Mouse (Mus musculus) thymus, postnatal 14 days (tissue): ENCODE data around the gene Vat1l.

Source experiments
- DNase-seq: peaks from one replicate; pipeline ENCODE4 v3.0.0; 2021

Gene Vat1l

GRCm38 (mm10) chr8:114205221-114205901 is at the start of gene Vat1l:
TSS of gene Vat1l (plus strand) at chr8:114205612.
- no peak for DNase-seq

GRCm38 (mm10) chr8:114158586-114158985 is 46.8 kb upstream of the Vat1l start:
- no peak for DNase-seq

DNA sequence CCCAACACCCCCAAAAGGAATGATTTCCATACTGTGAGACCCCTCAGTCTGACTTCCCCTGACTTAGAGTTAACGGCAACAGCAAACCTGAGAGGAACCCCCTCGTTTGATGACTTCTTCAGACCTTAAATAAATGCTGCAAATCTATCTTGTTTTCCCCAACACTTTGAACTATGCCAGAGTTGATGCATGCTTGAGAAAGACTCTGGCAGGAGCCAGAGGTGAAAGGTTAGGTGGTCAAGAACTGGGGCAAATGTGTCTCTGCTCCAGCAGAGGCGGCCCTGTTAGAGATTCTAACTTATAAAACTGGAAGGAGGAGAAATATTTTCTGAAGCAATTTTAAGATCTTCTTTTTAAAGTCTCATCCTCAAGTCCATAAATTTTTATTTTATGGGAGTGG is 45.7 kb upstream of the Vat1l start:
- DNase-seq, result no peak

DNA sequence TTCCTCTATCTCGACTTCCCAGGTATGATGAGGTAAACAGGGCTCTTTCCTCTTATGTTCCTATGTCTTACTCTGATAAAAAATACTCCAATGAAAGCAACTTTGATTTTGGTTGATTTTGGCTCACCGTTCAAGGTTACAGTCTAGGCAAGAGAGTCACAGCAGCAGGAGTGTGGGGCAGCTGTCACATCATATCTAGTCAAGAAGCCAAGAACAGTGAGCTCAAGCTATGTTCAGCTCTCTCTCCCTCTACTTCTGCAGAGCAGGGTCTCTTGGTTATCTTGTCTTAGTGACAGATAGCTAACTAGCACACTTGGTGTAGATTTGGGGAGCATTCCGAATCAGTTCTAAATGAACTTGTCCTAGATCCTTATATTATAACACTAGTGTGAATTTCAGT is 41.5 kb upstream of the Vat1l start:
- no peak for DNase-seq

DNA sequence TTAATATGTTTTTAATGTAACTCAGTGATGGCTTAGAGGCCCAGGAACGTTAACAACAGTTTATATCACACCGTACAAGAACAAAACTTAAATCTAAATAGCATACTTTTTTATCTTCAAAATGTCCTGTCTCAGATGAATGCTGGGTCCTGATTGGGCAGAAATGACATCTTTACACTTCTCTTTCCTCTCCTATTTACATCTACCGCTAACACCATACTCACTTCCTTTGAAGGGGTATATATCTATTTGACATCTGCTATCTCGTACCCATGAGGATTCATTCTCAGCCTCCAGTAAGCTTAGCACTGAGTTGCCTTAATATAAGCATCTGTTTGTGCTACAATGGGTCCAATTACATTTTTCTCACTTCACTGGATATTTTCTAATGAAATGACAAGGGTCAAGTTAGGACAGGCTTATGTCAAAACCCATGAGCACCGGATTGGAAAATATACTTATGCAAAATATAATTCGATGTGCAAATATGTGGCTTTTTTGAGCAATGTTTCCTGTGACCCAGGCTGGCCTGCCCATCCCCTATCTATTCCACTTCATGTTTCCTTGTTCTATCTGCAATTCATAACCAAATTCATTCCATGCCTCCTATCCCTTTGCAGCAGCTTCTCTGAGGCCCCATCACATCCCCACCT is 40.8 kb upstream of the Vat1l start:
- DNase-seq, result no peak

DNA sequence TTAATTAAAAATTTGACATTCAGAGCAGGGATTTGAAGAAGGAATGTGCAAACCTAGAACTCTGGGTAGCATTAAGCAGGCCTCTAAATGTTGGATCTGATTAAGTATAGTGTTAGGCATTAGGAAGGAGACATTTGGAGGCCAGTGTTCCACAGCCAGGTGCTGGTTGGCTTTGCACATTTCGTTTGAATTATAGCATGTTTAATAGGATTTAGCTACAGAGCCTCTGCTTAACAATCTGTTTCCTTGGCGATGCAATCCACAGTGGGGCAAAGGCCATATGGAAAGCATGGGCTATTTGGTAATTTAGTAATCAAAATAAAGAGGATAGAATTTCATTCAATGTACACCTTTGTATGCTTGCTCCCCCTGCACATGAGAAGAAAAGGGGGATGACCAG is 39.7 kb upstream of the Vat1l start:
- DNase-seq, result no peak

GRCm38 (mm10) chr8:114176721-114177120 is 28.7 kb upstream of the Vat1l start:
- peak; percentile 21 for DNase-seq

DNA sequence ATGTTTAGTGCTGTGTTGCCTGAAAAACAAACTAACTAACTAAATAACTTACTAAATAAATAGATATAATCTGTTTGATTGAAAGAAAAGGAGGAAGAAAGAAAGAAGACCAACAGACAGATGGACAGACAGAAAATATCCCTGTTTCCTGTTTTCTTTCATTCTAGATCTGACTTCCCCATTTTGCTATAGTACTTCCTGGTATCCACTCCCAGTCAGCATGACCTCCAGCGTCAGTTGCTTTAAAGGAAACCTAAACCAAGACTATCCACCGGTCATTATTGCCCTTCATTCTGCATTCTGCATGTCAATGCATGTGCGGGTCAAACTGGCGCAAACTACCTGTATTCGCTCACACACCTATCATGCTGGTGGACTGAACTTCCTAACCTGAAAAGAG is 12.1 kb upstream of the Vat1l start:
- no peak for DNase-seq

DNA sequence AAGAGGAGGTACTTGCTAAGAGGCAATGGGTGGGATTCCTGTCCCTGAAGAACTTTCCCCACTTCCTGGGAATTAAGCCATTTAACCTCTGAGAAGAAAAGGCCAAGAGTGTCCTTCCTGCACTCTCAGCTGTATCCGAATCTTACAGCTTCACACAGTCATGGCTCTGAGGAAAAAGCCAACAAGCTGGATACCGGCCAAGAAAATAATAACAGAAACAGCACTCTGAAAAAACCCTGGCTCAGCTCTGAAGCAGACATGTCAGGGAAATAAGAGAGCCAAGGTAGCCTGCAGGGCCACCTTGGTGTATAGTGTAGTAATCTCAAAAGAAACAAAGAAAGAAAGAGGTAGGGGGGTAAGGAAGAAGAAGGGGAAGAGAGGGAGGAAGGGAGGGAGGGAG is 6.4 kb upstream of the Vat1l start:
- no peak for DNase-seq

DNA sequence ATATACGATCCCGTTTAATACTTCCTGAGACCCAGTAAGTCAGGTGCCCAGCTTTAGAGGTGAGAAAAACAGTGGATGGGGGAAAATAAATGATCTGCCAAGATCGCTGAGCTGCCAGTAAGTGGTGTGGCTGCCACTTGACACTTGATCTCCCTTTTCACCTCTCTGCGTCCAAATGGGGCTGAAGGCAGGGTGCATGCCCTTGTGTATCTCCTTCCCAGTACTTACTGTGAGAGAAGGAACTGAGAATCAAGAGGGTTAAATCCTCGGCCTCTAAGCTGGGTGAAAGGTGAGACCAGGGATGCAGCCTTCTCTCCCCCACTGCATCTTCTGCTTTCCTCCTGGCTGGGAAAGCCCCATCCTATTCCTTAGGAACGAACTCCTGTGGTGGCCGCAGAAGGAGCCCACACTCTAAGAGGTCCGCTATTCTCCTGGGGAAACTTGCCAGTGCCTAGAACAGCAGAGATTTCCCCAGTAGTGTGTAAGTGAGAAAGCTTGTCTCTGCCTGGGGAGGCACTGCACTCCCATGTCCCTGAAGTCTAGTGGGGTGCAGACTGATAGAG is 1.1 kb downstream of the Vat1l start:
- no peak for DNase-seq

DNA sequence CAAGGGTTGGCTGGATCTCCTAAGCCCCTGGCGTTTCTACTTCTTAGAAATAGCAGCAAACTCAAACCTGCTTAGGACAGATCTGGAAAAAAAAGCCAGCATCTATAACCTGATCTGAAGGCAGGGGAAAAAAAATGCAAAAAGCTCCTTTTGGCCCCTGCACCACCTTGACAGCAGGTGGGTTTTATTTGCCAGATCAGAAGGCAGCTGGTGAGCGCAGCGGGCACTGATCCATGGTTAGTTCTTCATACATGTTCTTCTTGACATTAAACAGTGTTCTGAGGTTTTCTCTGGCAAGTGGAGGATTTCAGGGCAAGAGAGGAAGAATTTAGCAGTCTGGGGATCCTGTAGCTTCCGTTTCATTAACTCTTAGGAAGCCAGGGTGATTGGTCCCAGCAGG is 1.6 kb downstream of the Vat1l start:
- no peak for DNase-seq

DNA sequence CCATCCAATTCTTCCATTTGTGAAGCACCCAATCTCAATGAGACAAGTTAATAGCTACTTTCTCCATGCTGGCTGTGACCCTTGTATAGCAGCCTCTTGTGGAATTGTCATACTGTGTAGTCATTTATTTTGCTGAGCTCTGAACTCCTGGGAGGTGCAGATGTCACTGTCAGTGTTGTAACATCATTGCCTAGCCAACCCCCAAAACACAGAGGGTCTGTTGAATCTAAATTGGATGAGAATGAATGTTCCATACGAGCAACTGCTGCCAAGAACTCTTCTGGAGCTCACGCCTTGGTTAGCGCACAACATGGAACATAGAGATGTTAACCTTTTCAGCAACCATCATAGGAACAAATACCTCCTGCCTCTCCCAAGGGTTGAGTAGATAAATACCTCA is 15.4 kb downstream of the Vat1l start:
- no peak for DNase-seq

DNA sequence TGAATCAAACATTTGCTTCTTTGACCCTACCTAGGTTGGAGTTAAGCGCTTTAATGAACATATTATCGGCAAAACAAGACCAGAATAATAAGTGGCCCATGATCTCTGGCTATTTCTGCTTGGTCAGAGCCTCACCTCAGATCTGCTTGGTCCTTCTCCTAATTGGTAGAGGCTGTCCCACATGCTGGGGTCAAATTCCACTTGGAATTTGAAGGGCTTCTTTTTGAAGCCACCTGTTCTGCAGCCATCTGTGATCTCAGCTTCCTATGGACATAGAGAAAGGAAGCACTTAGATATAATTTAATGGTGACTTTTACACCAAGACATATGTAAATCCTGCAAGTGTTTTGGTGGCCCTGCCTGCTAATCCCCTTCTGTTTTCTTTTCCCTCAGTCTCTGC is 16.6 kb downstream of the Vat1l start:
- DNase-seq, result no peak

- DNase-seq, result no peak
These were observed 18.6 kb downstream of the Vat1l start for GRCm38 (mm10) chr8:114224001-114224400.

- no peak for DNase-seq
These were observed 46.1 kb downstream of the Vat1l start for GRCm38 (mm10) chr8:114251321-114252065.

DNA sequence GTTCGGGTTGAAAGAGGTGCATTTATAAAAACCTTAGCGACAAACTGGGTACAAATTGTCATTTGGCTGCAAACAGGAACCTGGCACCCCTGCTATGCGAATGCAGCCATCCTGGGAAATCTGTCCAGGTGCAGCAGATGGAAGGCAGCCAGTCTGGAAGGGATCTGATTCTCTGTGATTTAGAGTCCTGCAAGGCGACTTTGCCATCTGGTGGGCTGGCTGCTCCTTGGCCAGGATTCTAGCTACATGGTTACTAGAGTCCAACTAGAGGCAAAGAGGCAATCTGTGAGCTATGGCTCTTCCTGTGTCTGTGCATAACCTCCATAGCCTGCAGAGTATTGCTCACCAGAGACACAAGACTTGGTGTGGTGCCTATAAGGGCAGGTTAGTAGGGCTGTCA is 53.3 kb downstream of the Vat1l start:
- DNase-seq, result no peak

- no peak for DNase-seq
These were observed 54.4 kb downstream of the Vat1l start for GRCm38 (mm10) chr8:114259713-114260355.

GRCm38 (mm10) chr8:114262331-114262730 is 56.9 kb downstream of the Vat1l start:
- no peak for DNase-seq

DNA sequence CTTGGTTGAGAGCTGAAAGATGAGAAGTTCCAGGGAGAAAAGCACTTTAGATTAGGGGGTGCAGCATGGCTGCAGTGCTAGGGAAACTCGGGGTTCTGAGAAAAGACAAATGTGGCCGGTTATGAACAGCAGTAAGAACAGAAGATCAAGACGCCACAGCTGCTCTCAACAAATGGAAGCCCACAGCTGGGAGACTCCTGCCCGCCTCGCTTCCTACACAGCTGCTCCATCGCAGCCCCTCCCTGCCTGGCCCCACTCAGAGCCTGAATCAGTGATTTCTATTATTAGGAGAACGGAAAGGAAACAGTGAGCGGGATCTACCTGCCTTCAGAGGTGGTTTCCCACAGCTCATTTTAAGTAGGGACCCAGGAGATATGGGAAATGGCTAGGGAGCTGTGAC is 69.1 kb downstream of the Vat1l start:
- no peak for DNase-seq

DNA sequence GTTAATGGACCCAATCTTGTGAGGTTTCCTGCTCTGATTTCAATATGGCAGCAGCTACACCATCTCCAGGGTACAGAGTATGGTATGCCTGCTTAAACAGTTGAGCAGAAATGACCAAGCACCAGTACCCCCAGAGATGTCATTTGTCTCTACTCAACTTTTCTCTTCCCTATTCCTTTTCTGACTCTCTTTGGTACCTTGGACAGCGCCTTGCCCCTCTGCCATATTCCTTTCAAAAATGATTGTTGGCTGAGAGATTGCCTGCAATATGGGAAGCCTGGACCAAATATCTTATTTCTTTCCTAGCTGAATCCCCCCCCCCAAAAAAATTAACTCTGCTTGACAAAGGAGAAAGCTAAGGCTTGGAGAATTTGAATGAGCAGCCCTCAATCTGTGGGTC is 75.7 kb downstream of the Vat1l start:
- DNase-seq, result no peak

GRCm38 (mm10) chr8:114294889-114295748 is 89.7 kb downstream of the Vat1l start:
- no peak for DNase-seq

DNA sequence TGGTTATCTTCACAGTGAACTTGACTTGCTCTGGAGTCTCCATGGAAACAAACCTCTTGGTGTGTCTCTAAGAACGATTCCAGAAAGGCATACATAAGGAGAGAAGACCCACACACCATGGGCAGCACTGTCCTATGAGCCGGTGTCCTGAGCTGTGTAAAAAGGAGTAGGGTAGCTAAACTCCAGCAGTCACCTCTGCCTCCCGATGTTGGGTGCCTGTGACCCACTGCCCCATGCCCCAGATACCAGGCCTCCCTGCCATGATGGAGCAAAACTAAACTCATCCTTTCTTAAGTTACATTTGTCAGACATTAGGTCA is 90.3 kb downstream of the Vat1l start:
- no peak for DNase-seq

DNA sequence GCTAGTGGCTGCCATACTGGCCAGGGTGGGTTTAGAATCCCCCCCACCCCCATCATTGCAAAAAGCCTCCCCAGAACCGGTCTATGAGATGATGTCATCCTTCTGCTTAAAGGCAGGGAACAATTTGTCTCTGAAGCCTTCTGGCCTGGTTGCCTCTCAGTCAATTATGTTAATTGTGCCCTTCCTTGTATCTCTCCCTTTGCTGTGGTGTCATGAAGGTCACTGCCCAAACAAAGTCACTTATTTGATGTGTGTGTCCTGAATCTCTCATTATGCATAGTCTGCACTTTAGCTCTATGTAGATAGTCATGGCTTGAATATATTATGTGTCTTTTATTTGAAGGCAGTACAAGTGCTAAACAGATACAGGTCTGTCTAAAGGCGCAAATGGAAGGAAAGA is 92.8 kb downstream of the Vat1l start:
- no peak for DNase-seq
